Mouse (Mus musculus) cerebellum, postnatal 14 days (tissue): ENCODE data around the gene Prkaa2.
A peak's percentile ranks its signal among the peaks of the same experiment; 100 is the strongest.

Experiments used
- DNase-seq, 2 experiments: peaks; one replicate each; pipeline ENCODE4 v3.0.0; 2021; ENCODE audit warnings: mixed read lengths in 2 of 2

Gene Prkaa2

DNA sequence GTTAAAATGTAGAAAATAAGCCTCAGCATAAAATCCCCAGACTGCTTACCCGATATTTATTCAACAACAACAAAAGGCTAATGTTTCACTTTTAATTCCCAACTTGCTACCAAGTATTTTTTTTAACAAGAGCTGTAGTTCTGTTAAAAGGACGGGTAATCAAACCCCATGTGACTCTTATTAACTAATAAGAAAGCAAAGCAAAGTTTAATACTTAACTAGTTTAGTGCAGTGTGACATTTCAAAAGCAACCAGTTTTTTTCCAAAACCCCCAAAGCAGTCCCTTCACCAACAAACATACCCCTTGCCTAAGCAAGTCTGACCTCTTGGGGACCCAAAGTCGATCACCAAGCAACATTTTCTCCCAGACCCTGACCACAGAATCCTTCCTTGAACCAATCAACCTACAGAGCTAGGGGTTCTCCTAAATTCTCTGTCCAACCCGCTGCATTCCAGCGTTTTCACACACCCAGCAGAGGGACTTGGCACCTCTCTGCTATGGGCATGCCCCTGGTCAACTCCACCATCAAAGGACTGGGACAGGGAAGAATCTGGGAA is 970 bp downstream of the Prkaa2 start:
- no peak for DNase-seq

- no peak for DNase-seq
Observed at GRCm38 (mm10) chr4:105107943-105108640, 1.6 kb downstream of the Prkaa2 start.

- no peak for DNase-seq
Observed at GRCm38 (mm10) chr4:105104099-105104872, 5.4 kb downstream of the Prkaa2 start.

GRCm38 (mm10) chr4:105101337-105101688 is 8.4 kb downstream of the Prkaa2 start:
- no peak for DNase-seq

GRCm38 (mm10) chr4:105100508-105101336 is 9.0 kb downstream of the Prkaa2 start:
- DNase-seq = peak; percentile 74 to 80

DNA sequence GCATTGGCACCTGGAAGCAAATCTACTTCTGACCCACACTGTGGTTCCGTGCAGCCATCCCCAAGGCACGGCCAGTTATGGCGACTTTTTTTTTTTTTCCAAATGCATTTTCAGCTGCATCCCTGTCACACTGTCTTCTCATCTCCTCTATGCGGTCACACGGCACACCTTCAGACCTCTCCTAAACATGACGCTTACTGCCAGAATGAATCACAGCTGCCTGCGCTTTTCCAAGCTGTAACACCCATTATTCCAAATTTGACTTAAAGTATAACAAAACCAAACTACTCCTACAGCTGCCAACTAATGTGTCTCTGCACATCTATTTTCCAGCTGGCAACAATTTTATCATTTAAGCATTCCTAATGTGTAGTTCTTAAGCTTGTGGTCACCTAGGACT is 11.0 kb downstream of the Prkaa2 start:
- no peak for DNase-seq

- DNase-seq = no peak
Observed at GRCm38 (mm10) chr4:105098158-105098557, 11.5 kb downstream of the Prkaa2 start.

GRCm38 (mm10) chr4:105095316-105095715 is 14.4 kb downstream of the Prkaa2 start:
- DNase-seq = peak; percentile 67 to 69

- peak; percentile 22 to 49 for DNase-seq
Observed at GRCm38 (mm10) chr4:105093951-105094350, 15.7 kb downstream of the Prkaa2 start.

DNA sequence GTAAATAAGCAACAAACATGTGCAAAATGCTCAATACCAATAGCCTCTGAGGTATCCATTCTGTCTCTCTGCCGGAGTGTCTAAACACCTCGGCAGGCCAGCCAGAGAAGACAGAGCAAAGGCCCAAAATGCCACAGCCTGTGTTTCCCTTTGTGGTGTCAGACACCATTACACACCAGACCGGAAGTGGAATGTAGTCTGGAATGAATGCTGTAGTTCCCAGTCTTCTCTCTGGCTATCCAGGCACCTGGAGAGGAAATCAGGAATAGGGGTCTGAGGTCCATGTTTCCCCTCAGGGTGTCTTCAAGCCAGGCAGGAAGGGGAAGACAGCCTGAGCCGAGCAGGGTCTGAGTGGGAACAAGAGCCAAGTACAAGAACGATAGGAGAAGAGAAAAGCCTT is 19.3 kb downstream of the Prkaa2 start:
- no peak for DNase-seq

GRCm38 (mm10) chr4:105089386-105089785 is 20.3 kb downstream of the Prkaa2 start:
- DNase-seq = no peak

GRCm38 (mm10) chr4:105088671-105089070 is 21.0 kb downstream of the Prkaa2 start:
- DNase-seq = no peak

- no peak for DNase-seq
Observed at GRCm38 (mm10) chr4:105076152-105076551, 33.5 kb downstream of the Prkaa2 start.

DNA sequence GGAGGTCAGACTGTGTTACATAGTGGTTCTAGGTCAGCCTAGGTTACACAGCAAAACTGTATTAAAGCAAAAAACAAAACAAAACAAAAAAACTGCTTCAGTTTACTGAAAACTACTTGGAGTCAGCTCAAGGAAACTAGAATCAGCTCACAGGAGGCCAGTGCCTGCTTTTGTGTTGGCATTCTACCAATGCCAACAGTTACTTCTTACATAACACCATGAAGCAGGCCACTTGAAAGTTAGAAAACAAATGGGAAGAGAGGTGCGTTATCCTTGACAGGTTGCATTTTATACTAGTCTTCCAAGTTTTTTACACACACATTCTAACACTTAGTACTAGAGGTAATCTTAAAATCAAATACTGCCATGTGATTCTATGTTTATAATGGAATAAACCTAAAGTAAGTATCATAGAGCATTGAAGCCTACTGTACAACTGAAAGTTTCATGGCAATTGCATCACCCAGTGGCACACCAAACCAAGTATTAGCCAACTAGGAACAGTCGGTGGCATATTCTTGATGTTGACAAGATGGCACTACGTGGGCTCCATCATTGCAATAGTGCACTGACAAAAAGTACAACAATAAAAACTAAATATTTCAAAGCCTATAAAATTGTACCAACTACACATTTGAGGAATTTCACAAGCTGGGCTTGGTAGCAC is 37.8 kb downstream of the Prkaa2 start:
- DNase-seq = no peak

- peak; percentile 93 to 94 for DNase-seq
Observed at GRCm38 (mm10) chr4:105070982-105071381, 38.7 kb downstream of the Prkaa2 start.

- no peak for DNase-seq
Observed at GRCm38 (mm10) chr4:105051291-105051690, 58.4 kb downstream of the Prkaa2 start.

DNA sequence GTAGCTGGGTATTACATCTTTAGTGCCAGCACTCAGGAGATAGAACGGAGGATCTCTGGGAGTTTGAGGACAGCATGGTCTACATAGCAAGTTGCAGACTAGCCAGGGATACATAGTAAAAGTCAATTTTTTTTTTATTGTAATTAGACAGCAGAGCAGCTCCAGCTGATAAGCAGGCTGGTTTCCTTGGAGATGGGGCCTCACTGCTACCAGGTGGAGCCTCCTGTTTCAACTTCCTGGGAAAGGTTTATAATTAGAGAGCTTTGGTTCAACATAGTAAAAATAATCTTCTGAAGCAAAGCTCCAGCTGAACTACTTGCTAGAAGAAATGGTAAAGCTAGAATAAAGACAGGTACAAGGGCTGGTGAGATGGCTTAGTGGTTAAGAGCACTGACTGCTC is 59.6 kb downstream of the Prkaa2 start:
- no peak for DNase-seq

DNA sequence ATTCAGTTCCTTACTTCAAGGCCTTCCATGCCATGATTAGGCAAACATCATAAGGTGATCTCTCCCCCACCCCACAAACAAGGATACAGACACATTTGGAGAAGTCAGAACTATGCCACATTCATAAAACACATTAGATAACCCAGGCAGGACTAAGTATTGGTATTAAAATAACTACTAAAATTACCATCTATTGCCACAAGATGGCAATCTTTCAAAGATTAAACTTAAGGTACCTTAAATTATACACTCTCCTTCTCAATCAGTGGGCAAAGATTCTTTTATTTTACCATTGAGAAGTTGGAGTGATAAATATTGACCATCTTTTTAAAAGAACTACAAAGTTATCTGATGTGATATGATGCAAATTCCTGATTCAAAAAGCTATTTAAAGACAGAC is 75.4 kb downstream of the Prkaa2 start:
- DNase-seq = peak in 1 of 2 experiments; percentile 12

DNA sequence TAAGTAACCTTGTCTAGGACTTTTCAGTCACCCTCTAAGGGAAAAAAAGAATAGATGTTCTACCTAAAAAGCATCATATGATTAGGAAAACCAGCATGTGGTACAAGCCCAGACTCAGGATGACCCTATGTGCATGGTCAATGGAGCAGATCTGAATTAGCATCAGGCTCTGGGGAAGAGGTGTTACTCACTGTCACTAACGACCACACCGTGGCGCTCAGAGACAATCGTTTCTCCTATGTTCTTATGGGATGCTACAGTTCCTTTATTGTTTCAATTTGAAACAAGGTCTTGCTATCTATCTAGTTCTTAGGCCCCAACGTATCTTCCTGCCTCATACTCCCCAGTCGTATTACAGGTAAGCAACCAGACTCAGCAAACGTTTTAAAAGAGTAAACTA is 76.5 kb downstream of the Prkaa2 start:
- peak; percentile 38 to 39 for DNase-seq

DNA sequence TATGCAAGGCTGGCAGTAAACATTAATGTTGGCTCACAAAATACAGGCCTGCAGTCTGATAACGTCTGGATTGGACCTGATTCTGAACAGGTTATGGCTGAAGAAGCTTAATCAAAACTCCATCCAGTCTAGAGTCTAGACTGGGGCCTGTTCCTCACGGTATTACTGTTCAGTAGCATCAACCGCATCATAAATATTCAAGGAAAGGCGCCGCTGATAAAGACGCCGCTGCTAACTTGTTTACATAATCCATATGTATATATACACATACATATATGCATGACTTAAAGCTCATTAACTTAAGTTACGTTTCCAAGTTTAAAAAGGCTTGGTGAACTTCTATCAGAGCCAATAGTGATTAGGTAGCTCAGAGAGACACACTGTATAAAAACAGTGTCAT is 78.6 kb downstream of the Prkaa2 start:
- DNase-seq = no peak

- DNase-seq = no peak
Observed at GRCm38 (mm10) chr4:105027278-105027677, 82.4 kb downstream of the Prkaa2 start.

GRCm38 (mm10) chr4:105016006-105016613 is 93.6 kb downstream of the Prkaa2 start:
- DNase-seq = no peak
